Mouse (Mus musculus): Measurements from ENCODE around the gene Hpse2. TPM values are rescaled to one million over a fixed set of nuclear protein-coding genes. Genes with fewer than 3 reads are reported as not detected.

The Hpse2 gene
- polyA plus RNA-seq, 1 experiment from 2014 or later: 0.05 TPM

- Histone ChIP-seq H3K27ac (ENCODE audit: low read depth, low read length) (no peak overlapping the region), H3K4me1 (replicated peaks; ENCODE audit: control insufficient read depth, insufficient read depth, low read length) (no peaks in the 10 kb centered on the region), H3K4me3 (ENCODE audit: low read depth, low read length) (no peak overlapping the region), H3K9ac (ENCODE audit: low read depth, low read length) (no peak overlapping the region), H3K4me2 (no peak overlapping the region), H3K36me3 (ENCODE audit: control insufficient read depth, insufficient read depth, low read length) (no peaks in the 10 kb centered on the region), H3K27me3 (replicated peaks; ENCODE audit: control insufficient read depth, insufficient read depth, low read length) (no peaks in the 10 kb centered on the region), H3K9me3 (ENCODE audit: control insufficient read depth, low read length) (no peaks in the 10 kb centered on the region)
- no peak for ATAC-seq (replicated peaks; ENCODE audit: low FRiP score)
- DNase-seq (ENCODE audit: low spot score): no peak
- WGBS: 78% methylated on average over 3 of the region's 3 CpGs
These were observed 365.5 kb downstream of the Hpse2 start for GRCm38 (mm10) chr19:43022611-43023173.

GRCm38 (mm10) chr19:43018792-43019191 lies 369.4 kb downstream of the Hpse2 start:
- no peak for ATAC-seq (replicated peaks; ENCODE audit: low FRiP score)
- Histone ChIP-seq H3K9me3 (ENCODE audit: control insufficient read depth, low read length) (no peaks in the 10 kb centered on the region), H3K4me2 (no peak overlapping the region), H3K4me3 (ENCODE audit: low read depth, low read length) (no peak overlapping the region), H3K4me1 (replicated peaks; ENCODE audit: control insufficient read depth, insufficient read depth, low read length) (no peaks in the 10 kb centered on the region), H3K27me3 (replicated peaks; ENCODE audit: control insufficient read depth, insufficient read depth, low read length) (no peaks in the 10 kb centered on the region), H3K9ac (ENCODE audit: low read depth, low read length) (no peak overlapping the region), H3K36me3 (ENCODE audit: control insufficient read depth, insufficient read depth, low read length) (no peaks in the 10 kb centered on the region), H3K27ac (ENCODE audit: low read depth, low read length) (no peak overlapping the region)
- 77% methylated on average over 5 of the region's 5 CpGs for WGBS
- DNase-seq (ENCODE audit: low spot score): no peak

GRCm38 (mm10) chr19:42996406-42996805 lies 391.7 kb downstream of the Hpse2 start:
- no peaks in the 10 kb centered on the region for H3K4me1 ChIP-seq (replicated peaks; ENCODE audit: control insufficient read depth, insufficient read depth, low read length)
- no peak overlapping the region for H3K4me3 ChIP-seq (ENCODE audit: low read depth, low read length)
- WGBS: 83% methylated on average over 4 of the region's 4 CpGs
- H3K27ac ChIP-seq (ENCODE audit: low read depth, low read length): no peak overlapping the region
- DNase-seq (ENCODE audit: low spot score): no peak
- ATAC-seq (replicated peaks; ENCODE audit: low FRiP score): no peak
- no peak overlapping the region for H3K4me2 ChIP-seq
- no peaks in the 10 kb centered on the region for H3K36me3 ChIP-seq (ENCODE audit: control insufficient read depth, insufficient read depth, low read length)
- no peak overlapping the region for H3K9ac ChIP-seq (ENCODE audit: low read depth, low read length)
- H3K9me3 ChIP-seq (ENCODE audit: control insufficient read depth, low read length): no peaks in the 10 kb centered on the region
- H3K27me3 ChIP-seq (replicated peaks; ENCODE audit: control insufficient read depth, insufficient read depth, low read length): no peaks in the 10 kb centered on the region

GRCm38 (mm10) chr19:42988833-42989232 lies 399.3 kb downstream of the Hpse2 start:
- DNase-seq (ENCODE audit: low spot score): no peak
- no peak for ATAC-seq (replicated peaks; ENCODE audit: low FRiP score)

GRCm38 (mm10) chr19:42986315-42986701 lies 401.8 kb downstream of the Hpse2 start:
- 16% methylated on average over 1 of the region's 1 CpGs for WGBS
- ATAC-seq (replicated peaks; ENCODE audit: low FRiP score) (no peak), DNase-seq (ENCODE audit: low spot score) (no peak)
- Histone ChIP-seq H3K27ac (ENCODE audit: low read depth, low read length) (no peak overlapping the region), H3K4me3 (ENCODE audit: low read depth, low read length) (no peak overlapping the region), H3K36me3 (ENCODE audit: control insufficient read depth, insufficient read depth, low read length) (no peaks in the 10 kb centered on the region), H3K4me1 (replicated peaks; ENCODE audit: control insufficient read depth, insufficient read depth, low read length) (0 out of 2 replicates have a peak, but pooled peaks cover 3% of the 10 kb centered on the region), H3K9me3 (ENCODE audit: control insufficient read depth, low read length) (no peaks in the 10 kb centered on the region), H3K27me3 (replicated peaks; ENCODE audit: control insufficient read depth, insufficient read depth, low read length) (no peaks in the 10 kb centered on the region), H3K9ac (ENCODE audit: low read depth, low read length) (no peak overlapping the region), H3K4me2 (no peak overlapping the region)

More at GRCm38 (mm10) chr19:42988833-42989232, 399.3 kb downstream of the Hpse2 start:
- H3K36me3 ChIP-seq (ENCODE audit: control insufficient read depth, insufficient read depth, low read length): no peaks in the 10 kb centered on the region
- WGBS: 41% methylated on average over 5 of the region's 5 CpGs
- H3K4me3 ChIP-seq (ENCODE audit: low read depth, low read length): no peak overlapping the region
- H3K9ac ChIP-seq (ENCODE audit: low read depth, low read length): no peak overlapping the region
- H3K9me3 ChIP-seq (ENCODE audit: control insufficient read depth, low read length): no peaks in the 10 kb centered on the region
- H3K4me1 ChIP-seq (replicated peaks; ENCODE audit: control insufficient read depth, insufficient read depth, low read length): 0 out of 2 replicates have a peak, but pooled peaks cover 3% of the 10 kb centered on the region
- no peak overlapping the region for H3K4me2 ChIP-seq
- no peaks in the 10 kb centered on the region for H3K27me3 ChIP-seq (replicated peaks; ENCODE audit: control insufficient read depth, insufficient read depth, low read length)
- H3K27ac ChIP-seq (ENCODE audit: low read depth, low read length): no peak overlapping the region

- Histone ChIP-seq H3K4me1 (replicated peaks; ENCODE audit: control insufficient read depth, insufficient read depth, low read length) (0 out of 2 replicates have a peak, but pooled peaks cover 3% of the 10 kb centered on the region), H3K27ac (ENCODE audit: low read depth, low read length) (no peak overlapping the region), H3K36me3 (ENCODE audit: control insufficient read depth, insufficient read depth, low read length) (no peaks in the 10 kb centered on the region), H3K9ac (ENCODE audit: low read depth, low read length) (no peak overlapping the region), H3K4me2 (no peak overlapping the region), H3K4me3 (ENCODE audit: low read depth, low read length) (no peak overlapping the region), H3K27me3 (replicated peaks; ENCODE audit: control insufficient read depth, insufficient read depth, low read length) (no peaks in the 10 kb centered on the region), H3K9me3 (ENCODE audit: control insufficient read depth, low read length) (no peaks in the 10 kb centered on the region)
- ATAC-seq (replicated peaks; ENCODE audit: low FRiP score) (no peak), DNase-seq (ENCODE audit: low spot score) (no peak)
- 71% methylated on average over 4 of the region's 4 CpGs for WGBS
These were observed 402.5 kb downstream of the Hpse2 start for GRCm38 (mm10) chr19:42985372-42986314.

GRCm38 (mm10) chr19:42980537-42980936 lies 407.6 kb downstream of the Hpse2 start:
- no peak for ATAC-seq (replicated peaks; ENCODE audit: low FRiP score)
- no peak overlapping the region for H3K9ac ChIP-seq (ENCODE audit: low read depth, low read length)
- no peak for DNase-seq (ENCODE audit: low spot score)
- 69% methylated on average over 3 of the region's 3 CpGs for WGBS
- no peak overlapping the region for H3K4me2 ChIP-seq
- H3K27ac ChIP-seq (ENCODE audit: low read depth, low read length): no peak overlapping the region
- no peaks in the 10 kb centered on the region for H3K36me3 ChIP-seq (ENCODE audit: control insufficient read depth, insufficient read depth, low read length)
- H3K9me3 ChIP-seq (ENCODE audit: control insufficient read depth, low read length): no peaks in the 10 kb centered on the region
- H3K4me3 ChIP-seq (ENCODE audit: low read depth, low read length): no peak overlapping the region
- H3K4me1 ChIP-seq (replicated peaks; ENCODE audit: control insufficient read depth, insufficient read depth, low read length): no peaks in the 10 kb centered on the region
- H3K27me3 ChIP-seq (replicated peaks; ENCODE audit: control insufficient read depth, insufficient read depth, low read length): no peaks in the 10 kb centered on the region

GRCm38 (mm10) chr19:42977938-42978337 lies 410.2 kb downstream of the Hpse2 start:
- Histone ChIP-seq H3K9ac (ENCODE audit: low read depth, low read length) (no peak overlapping the region), H3K9me3 (ENCODE audit: control insufficient read depth, low read length) (no peaks in the 10 kb centered on the region), H3K27ac (ENCODE audit: low read depth, low read length) (no peak overlapping the region), H3K4me3 (ENCODE audit: low read depth, low read length) (no peak overlapping the region), H3K4me2 (no peak overlapping the region), H3K36me3 (ENCODE audit: control insufficient read depth, insufficient read depth, low read length) (no peaks in the 10 kb centered on the region), H3K4me1 (replicated peaks; ENCODE audit: control insufficient read depth, insufficient read depth, low read length) (no peaks in the 10 kb centered on the region), H3K27me3 (replicated peaks; ENCODE audit: control insufficient read depth, insufficient read depth, low read length) (no peaks in the 10 kb centered on the region)
- WGBS: 73% methylated on average over 2 of the region's 2 CpGs
- ATAC-seq (replicated peaks; ENCODE audit: low FRiP score) (no peak), DNase-seq (ENCODE audit: low spot score) (no peak)
